Mouse (Mus musculus): ENCODE results near the gene Nccrp1.
"Not testable (repeated sequence)": the region's sequence is repeated elsewhere in the genome, so short reads cannot be mapped to it uniquely, and the experiment has no call there.

Gene Nccrp1

DNA sequence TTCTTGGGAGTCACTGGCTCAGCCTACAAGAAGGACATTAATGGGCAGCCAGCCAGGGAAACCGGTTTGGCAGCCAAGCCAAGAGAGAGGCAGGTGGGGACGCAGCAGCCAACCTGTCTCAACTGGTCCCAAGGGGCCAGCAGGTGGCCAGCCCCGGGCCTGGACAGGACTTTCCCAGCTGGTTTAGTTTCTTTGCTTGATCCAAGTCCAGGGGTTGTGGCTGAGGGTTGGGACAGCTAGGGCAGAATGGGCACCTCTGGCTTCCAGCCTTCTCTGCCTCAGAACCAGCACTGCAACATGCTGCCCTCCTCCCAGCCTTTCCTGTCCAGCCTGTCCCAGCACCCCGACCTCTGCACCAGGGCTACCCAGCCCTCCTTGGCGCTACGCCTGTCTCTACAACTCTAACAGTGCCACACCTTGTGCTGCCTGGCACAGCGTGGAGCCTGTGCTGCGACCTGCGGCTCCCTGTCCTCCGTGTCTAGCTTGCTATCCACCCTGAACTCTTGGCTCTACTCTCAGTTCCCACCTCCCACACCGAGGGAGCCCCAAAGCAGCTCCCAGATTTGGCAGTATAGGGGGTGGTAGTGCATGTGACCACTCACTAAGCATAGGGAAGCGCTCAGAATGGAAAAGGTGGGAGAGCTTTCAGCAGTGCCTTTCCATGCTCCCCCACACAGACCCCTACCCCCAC, 23.4 kb upstream of the Nccrp1 start:
- no peak for DNase-seq (ENCODE audit: low read depth, low spot score)

DNA sequence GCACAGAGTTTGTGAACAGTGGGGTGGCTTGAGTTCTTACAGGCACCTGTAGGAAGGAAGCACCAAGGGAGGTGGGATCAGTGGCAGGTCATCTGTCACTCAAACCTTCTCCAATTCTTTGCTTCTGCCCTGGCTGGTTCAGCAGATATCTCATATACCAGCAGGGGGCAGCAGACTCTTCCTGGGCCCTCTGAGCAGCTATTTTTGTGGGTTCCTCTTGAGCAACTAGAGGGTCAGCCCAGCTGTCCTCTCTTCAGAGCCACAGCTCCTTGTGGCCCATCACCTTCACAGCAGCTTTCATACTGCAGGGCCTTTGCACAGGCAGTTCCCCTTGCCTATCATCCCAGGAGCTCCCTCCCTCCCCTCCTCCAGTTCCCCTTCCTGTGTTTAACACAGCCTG, 21.2 kb upstream of the Nccrp1 start:
- DNase-seq (ENCODE audit: low read depth, low spot score): peak; percentile 43

DNA sequence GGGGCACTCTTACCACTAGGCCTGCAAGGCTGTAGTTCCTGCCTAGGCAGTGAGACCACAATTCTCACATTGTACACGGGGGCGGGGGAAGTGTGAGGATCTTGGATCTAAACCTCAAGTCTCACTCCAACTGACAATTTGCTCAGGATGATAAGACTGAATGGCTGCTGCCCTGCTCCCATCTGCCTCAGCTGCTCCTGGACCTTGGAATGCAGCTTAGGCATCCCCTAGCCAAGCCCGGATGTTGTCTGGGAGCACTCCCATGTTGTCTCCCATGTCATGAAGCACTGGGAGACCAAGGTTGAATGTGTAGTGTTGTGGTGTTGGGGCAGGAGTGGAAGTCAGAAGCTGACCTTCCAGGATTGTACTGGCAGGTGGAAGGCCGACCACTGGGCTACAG, 20.5 kb upstream of the Nccrp1 start:
- DNase-seq (ENCODE audit: low read depth, low spot score): no peak

DNA sequence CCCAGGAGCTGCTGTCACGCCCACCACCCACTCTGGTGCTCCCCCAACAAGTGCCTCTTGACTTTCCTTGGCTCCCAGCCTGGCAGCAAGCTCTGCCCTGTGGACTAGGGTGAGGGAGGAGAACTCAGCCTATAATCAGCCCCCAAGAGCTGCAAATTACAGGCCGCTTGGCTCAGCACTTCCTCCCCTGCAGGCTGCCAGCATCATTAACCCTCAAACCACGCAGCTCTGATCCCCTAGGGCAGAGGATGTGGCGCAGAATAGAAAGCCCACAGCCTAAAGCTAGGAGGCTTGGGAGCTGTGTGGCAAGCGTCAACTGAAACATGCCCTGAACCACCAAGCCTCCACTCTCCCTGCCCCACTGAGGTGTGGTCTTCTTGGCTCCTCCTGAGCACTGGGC, 18.4 kb upstream of the Nccrp1 start:
- no peak for DNase-seq (ENCODE audit: low read depth, low spot score)

DNA sequence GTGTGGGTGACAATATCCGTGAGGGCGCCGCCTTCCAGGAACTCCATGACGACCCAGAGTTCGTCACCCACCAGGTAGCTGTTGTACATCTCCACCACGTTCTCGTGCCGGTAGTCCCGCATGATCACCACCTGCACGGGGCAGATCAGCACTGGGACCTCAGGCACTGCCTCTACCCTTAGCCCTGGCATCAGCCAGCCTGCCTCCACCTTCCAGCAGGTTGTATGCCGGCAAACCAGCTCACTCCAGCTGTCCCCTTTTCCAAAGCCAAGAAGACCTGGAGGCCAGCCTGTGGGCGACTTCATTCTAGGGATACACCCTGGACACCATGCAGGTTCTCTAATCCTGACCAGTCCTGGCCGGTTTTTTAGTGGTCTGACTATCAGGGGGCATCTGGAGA, 15.9 kb upstream of the Nccrp1 start:
- no peak for DNase-seq (ENCODE audit: low read depth, low spot score)

DNA sequence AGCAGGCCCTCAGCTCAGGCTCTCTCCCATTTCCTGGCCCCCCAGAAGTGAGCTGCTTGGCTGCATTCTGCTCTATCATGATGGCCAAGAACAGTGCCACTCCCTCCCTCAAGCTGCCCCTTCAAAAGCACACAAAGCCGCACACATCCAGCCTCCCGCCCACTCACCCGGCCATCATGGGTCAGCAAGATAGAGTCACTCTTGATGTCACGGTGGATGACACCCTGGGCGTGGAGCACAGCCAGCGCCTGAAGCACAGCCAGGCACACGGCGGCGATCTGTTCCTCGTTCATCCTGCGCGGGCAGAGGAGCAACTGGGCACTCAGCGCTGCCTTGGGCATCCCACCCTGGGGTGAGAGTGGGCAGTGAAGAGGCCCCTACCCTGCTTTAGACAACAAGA, 15.3 kb upstream of the Nccrp1 start:
- no peak for DNase-seq (ENCODE audit: low read depth, low spot score)

DNA sequence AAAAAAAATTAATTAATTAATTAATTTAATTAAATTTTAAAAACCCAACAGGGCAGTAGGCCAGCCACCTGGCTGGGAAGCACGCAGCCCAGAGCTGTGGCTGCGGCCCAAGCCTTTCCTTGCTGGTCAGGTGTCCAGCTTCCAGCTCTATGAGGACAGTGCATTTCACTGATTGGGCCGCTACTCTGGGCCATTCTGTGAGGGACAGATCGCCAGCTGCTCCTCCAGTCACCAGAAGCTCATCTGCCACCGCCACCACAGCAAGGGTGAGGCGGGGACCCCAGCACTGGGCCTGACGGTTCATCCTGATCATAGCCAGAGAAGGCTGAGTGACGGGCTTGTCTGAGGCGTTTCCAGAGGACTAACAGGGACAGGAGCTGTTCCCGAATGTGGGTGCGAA, 14.9 kb upstream of the Nccrp1 start:
- no peak for DNase-seq (ENCODE audit: low read depth, low spot score)

DNA sequence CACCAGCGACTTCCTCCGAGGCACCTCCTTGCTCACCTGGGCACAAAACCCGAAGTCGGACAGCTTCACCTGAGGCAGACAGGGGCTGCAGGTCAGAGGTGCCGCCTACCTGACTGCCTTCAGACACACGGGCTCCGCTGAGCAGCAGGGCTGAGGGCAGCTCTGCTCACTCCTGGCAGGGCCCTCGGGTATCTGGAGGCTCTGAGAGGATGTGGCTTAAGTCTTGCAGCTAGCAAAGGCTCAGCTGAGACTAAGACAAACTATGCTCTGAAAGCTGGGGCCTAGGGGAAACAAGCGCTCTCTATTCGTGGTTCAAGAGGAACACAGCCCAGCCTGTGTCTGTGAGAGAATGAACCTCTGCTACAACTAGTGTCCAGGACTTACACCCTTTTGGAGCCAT, 13.8 kb upstream of the Nccrp1 start:
- DNase-seq (ENCODE audit: low read depth, low spot score): no peak

DNA sequence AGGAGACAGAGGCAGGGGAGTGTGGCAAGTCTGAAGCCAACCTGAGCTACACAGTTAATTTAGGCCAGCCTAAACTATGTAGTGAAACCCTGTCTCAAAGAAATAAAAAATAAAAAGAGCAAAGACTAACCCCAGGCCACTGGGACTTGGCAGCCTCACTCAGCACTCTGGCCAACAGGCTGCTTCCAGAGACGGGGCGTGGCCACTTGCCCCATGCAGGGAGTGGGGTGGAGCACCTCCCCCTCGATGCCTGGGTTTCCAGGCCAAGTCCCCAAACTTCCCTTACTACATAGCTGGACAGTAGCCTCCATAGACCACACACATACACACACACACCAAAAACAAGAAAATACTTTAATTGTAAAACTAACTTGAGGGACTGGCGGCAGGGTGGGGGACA, 11.4 kb upstream of the Nccrp1 start:
- DNase-seq (ENCODE audit: low read depth, low spot score): no peak

DNA sequence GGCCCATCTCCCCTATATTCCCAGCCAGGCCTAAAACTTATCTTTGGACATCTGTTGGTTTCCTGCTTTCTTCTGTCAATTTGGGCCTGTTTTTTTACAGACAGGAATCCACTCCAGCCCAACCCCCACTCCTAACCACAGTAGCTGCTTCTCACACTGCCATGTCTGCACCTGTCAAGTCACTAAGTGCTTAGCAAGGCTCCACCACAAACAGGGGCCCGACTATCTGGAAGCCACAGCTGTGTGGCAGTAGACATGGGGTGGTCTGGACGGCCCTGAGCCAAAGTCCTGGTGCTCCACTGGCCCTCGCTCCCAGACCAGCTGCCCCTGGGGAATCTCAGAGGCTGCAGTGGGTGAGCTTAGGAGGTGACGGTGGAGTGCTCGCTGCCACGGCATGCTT, 10.7 kb upstream of the Nccrp1 start:
- no peak for DNase-seq (ENCODE audit: low read depth, low spot score)

DNA sequence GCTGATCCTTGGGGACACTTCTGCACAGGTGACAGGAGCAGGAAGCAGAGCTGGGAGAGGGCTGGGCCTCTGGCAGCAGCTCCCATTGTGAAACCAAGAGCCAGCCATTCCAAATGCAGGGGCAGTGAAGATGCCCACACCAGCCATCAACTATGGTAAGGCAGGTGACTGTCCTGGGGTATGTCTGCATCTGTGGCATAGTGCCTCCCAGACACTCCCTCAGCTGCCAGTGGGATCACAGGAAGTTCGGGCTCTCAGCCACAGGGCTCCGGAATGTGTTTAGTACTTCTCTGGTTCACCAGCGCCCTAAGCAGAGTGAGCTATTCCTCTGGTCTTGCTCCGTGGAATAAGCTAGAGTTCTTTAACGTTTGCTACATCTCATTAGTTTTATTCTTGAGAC, 10.0 kb upstream of the Nccrp1 start:
- DNase-seq (ENCODE audit: low read depth, low spot score): no peak

DNA sequence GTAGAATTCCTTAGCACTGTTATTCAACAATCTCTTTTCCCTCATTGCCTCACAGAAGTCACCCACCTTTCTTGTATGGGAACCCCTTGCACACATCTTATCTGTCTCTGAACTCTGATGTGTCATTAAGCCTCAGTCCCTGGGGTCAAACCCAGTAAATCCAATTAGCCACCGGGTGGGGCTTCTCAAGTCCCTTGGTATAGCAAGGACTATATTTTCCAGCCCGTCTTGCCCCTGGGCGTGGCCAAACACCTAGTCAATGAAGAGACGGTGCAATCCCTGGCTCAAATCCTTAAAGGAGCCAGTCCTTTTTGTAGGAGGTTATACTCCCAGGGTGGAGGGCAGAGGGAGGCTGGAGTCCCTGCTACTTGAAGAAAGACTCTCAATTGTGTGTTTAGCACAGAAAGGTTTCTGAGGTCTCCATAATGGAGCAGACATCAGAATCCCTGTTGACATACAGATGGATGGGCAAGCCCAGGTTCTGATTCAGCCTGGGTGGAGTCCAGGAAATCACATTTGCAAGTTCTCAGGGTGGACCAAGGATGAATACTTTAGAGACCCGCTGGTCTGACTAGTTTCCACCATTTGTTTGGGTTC, 9.0 kb upstream of the Nccrp1 start:
- no peak for DNase-seq (ENCODE audit: low read depth, low spot score)

DNA sequence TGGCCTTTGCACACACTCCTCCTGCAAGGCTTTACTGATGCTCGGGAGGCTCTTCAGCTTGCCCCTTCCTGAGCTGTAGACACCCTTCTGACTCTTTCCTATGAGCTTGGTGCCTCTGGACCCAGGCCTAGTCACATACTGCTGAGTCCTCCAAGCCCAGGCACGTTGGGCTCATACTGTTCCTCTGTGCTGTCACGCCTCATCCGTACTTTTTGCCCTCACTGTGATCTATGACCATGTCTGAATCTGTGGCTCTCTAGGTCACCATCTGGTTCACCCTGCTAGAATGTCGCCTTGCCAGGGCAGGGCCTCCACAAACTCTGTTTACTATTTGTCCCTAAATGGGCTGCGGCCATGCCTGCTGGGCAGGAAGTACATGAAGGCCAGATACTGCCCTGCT, 6.0 kb upstream of the Nccrp1 start:
- DNase-seq (ENCODE audit: low read depth, low spot score): no peak

DNA sequence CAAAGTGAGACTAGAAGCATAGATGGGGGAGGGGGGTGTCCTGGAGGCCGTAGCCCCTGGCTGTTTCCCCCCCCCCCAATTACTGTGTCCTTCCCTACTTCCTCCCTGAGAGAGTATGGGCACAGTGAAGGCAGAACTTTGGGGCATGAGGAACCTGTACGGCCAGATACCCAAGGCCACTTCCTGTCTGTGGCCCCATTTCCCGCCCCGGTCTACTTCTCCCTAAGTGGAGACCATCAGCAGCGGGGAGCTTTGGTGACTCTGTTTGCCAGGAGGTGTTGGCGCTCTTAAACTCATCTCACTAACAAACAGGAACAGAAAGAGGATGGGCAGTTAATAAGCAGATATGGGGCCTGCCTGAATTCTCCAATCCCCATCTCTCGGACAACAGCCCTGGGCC, 574 bp upstream of the Nccrp1 start:
- no peak for DNase-seq (ENCODE audit: low read depth, low spot score)

DNA sequence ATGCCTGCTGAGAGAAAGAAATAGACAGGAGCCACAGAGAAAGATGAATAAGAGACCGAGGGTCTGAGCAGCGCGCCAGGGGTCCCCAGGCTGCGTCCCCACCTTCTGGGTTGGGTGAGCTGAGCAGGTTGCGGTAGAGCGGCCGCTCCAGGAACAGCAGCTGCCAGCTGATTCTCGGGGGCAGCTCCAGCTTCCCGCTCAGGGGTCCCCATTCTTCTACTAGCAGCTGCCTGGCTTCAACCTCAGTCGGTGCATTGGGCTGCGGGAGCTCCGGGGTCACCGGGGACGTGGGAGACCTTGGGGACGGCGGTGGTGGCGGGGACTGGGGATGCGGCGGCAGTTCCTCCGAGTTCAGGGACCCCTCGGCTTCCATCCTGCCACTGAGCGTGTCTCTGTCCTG, 405 bp downstream of the Nccrp1 start:
- no peak for DNase-seq (ENCODE audit: low read depth, low spot score)

DNA sequence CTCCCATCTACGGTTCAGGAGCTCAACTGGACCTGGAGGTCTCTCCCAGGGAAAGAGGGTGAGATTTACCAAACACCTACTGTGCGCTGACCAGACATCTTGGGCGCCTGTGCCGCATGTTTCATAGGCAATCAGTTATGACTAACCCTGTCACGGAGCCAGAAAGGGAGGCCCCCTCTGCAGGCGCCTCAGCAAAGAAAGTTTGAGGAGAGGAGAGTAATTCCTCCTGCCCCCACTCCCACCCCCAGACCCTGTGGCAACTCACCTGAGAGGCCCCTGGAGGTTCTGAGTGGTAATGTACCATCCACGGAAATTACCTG, 1.2 kb downstream of the Nccrp1 start:
- DNase-seq (ENCODE audit: low read depth, low spot score): no peak

DNA sequence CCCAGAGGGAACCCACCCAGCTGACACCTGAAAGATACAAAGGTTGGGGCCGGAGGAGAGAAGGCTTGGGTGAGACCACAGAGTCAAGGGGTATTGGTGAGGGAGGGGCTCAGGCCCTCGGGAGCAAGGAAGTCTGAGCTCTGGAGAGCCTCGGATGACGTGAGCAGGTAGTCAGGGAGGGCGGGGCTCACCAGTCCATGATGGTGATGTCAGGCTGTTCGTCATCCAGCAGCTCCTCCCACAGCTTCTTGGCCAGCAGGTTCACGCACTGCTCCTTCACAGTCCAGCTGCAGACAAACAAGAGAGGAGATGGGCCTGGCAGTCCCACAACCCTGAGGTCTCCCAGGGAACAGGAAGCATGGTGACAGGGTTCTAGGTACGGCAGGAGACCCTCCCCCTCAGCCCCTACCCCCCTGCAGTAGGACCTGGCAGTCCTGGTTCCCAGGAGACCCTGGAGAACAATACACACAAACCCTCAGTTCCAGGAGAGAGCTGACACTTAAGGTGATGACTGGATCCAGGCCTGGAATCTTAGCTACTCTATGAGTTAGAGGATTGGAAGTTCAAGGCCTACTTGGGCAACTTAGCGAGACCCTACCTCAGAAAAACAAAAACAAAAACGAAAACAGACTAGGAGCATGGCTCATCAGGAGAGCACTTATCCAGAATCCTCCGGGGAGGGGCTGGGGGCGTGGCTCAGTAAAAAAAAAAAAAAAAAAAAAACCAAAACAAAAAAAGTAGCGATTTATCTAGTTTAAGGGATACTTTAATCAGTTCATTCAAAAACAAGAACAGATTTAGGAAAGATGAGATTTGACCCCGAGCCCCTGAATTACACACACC, 1.8 kb downstream of the Nccrp1 start:
- no peak for DNase-seq (ENCODE audit: low read depth, low spot score)

DNA sequence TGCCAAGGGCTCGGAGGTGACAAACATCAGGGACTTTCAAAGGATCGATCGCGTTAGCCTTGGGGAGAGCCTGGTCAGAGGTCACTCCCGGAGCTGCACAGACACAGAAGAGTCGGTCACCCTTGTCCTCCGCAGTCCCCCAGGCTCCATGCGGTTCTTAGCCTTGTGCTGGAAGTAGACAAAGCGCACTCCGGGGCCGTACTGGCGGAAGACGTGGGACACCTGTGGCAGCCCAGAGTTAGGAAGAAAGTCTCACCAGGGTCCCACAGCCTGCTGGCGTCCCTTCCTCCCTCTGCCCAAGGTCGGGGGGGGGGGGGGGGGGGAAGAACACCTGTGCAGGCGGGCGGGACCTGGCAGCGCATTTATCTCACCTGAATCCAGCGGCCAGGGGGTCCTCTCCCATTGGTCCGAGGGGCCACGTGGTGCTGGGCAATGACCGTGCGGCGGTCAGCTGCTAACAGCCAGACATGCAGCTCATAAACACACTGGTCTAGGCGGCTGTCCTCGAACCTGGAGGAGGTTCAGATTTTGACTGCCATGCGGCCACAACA, 2.9 kb downstream of the Nccrp1 start:
- no peak for DNase-seq (ENCODE audit: low read depth, low spot score)

DNA sequence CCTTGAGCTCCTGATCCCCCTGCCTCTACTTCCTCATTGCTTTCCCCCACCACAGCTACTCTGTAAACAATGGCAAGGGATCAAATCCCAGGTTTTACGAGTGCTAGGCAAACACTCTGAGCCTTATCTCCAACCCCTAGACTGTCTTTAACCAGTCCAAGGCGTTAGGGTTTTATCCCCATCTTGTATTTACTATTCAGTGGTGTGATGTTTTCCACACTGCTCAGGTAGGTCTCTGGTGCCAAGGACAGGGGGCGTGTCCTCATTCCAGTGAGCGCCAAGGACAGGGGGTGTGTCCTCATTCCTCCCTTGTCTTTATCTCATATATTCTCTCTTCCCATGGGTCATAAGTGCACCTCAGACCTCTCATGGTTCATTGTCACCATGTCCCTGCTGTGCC, 6.5 kb downstream of the Nccrp1 start, which contains the start of gene Sycn:
Sycn (plus strand) TSS at position 360 of the 400 bp plus-strand sequence.
- no peak for DNase-seq (ENCODE audit: low read depth, low spot score)

DNA sequence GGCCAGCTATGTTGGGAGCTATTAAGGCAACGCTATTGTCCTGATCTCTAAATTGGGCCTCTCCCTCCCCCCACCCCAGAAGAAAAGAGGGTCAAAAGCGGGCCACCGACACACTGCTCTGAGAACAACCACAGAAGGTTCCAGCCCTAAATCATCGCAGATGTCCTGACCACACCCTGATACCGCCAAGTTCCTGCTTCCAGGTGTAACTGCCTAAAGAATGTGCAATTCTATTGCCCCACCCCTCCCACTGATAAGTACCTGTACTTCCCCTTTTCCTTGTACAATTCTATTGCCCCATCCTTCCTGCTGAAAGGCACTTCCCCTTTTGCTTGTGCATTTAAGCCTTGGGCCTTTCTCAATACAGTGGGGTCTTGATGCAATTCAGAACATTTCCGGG, 8.2 kb downstream of the Nccrp1 start:
- not testable (repeated sequence) for DNase-seq (ENCODE audit: low read depth, low spot score)

DNA sequence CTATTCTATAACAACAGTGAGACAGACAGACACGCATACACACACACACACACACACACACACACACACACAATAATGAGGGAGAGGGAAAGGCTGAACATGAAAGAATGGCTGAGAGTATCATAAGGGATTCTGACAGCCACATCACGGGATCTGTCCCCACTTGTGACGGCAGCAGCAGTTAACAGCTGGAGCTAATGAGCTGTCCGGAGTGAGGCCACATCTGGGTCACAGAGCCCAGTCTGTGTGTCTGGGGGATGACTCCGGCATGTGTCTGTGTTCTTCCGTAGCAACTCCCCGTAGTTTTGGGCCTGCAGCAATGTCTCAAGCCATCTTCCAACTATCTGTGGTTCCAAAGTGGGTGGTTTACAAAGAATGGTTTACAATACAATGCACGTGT, 15.0 kb downstream of the Nccrp1 start:
- DNase-seq (ENCODE audit: low read depth, low spot score): no peak

DNA sequence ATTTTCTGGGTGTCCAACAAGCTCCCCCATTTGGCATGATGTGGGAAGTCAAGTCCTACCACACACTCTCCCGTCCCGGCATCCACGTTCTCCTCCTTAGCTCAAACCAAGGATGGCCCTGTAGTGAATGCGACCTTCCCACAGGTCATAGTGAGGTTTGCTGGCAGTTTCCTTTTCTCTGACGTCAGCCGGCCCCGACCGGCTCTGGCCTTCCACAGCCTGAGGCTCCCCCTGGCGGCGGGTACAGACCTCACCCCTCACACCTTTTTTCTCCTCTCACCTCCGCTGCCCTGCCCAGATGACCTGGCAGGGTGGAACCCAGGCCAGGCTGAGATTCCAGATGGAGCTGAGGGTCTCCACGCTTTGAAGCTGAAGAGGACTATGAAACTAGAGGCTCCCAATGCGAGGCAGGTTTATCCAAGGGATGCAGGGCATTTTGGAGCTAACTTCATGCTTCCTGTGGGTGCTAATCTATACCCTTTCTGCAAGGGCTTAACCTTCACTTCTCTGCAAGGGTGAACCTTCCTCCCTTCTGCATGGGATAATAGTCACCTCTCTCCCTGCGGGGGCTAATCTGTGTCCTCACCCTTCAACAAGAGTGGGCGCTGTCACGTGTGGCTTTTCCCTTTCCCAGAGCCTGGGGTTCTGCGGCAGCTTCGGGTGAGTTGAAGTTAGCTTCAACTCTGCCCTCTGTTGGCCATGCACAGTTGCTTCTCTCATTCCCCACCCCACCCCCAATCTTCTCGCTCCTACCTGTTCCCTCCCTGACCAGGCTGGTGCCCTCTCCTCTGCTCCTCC, 18.9 kb downstream of the Nccrp1 start:
- peak; percentile 32 for DNase-seq (ENCODE audit: low read depth, low spot score)

All from retina, adult 2 months (tissue).